Mouse (Mus musculus) testis, adult 2 months (tissue): ENCODE data around the gene Palm3. TPM values are rescaled to one million over a fixed set of nuclear protein-coding genes. Genes with fewer than 3 reads are reported as not detected.
"Not testable (repeated sequence)": the region's sequence is repeated elsewhere in the genome, so short reads cannot be mapped to it uniquely, and the experiment has no call there.

Source experiments
- H3K27ac ChIP-seq: fragments of 200-500 bp; 2 replicates; pipeline ENCODE4 v1.5.1; 2012; ENCODE audit warnings: low read depth, low read length; ENCODE audit not compliant: control insufficient read depth, insufficient read depth
- H3K27me3 ChIP-seq: fragments of 200-500 bp; 2 replicates; pipeline ENCODE4 v1.6.1; 2012; ENCODE audit warnings: mild to moderate bottlenecking, low read length, moderate library complexity; ENCODE audit not compliant: control insufficient read depth, insufficient read depth
- H3K36me3 ChIP-seq: fragments of 200-500 bp; 2 replicates; pipeline ENCODE4 v1.6.1; 2012; ENCODE audit warnings: mild to moderate bottlenecking, low read length; ENCODE audit not compliant: control insufficient read depth, insufficient read depth
- H3K4me1 ChIP-seq: fragments of 200-500 bp; 2 replicates; pipeline ENCODE4 v1.6.1; 2012; ENCODE audit warnings: low read length; ENCODE audit not compliant: control insufficient read depth, insufficient read depth
- H3K4me3 ChIP-seq: fragments of 200-500 bp; 2 replicates; pipeline ENCODE4 v1.5.1; 2012; ENCODE audit warnings: low read depth, mild to moderate bottlenecking, low read length, moderate library complexity, mixed read lengths; ENCODE audit not compliant: control insufficient read depth
- CTCF ChIP-seq: fragments of 200-500 bp; IDR thresholded peaks from 2 replicates; pipeline ENCODE4 v1.5.1; 2012; ENCODE audit warnings: low read depth, mild to moderate bottlenecking, inconsistent platforms, low read length, moderate library complexity; ENCODE audit not compliant: control insufficient read depth, insufficient read depth, insufficient replicate concordance
- POLR2A ChIP-seq: fragments of 200-500 bp; IDR thresholded peaks from 2 replicates; pipeline ENCODE4 v1.6.1; 2012; ENCODE audit warnings: low read depth, mild to moderate bottlenecking, inconsistent platforms, low read length, moderate library complexity; ENCODE audit not compliant: control insufficient read depth
- polyA plus RNA-seq: library from polyadenylated mRNA; depleted of rRNA; stranded (reverse); fragments of >200 nt; gene quantifications from 2 replicates; pipeline ENCODE4 v1.2.3, GENCODE M21; 2012

Palm3 gene
- polyA plus RNA-seq, 1 experiment, result 1.9 TPM

DNA sequence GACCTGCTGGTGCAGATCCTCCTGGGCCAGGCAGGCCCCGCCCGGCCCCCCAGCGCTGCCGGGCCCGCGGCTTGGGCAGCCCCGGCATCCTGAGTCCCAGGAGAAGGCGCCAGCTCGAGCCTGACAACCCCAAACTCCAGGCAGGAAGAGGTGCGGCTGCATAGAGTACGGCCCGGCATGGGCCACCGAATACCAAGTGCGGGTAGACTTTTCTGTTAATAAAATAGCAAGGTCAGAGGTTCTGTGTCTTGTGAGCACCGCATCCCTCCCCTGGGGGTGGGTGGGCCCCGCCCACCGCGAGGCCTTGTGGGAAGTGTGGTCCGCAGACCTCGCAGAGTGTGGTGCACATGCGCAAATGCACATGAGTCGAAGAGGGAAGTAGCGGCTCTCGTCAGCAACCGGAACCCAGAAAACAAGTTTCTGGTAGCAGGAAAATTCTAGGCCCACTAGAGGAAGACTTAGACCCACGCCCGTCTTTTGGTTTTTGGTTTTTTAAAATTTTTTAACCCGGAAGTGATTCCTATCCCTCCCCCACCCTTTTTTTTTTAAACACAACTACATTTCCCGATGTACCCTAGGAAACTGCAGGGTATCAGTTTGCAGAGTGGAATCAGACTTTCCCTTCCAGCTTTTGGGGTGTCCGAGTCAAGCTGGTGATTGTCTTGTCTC, 16.6 kb upstream of the Palm3 start:
- peak overlapping the region; percentile 90 for H3K27ac ChIP-seq
- no peak for TF ChIP-seq CTCF
- peak; percentile 55; the same call in 1 of the 2 replicates for TF ChIP-seq POLR2A
- peak overlapping the region; percentile 91 for H3K4me3 ChIP-seq
- H3K36me3 ChIP-seq, result no peaks in the 10 kb centered on the region
- H3K4me1 ChIP-seq, result peaks cover 33% of the 10 kb centered on the region
- no peaks in the 10 kb centered on the region for H3K27me3 ChIP-seq

DNA sequence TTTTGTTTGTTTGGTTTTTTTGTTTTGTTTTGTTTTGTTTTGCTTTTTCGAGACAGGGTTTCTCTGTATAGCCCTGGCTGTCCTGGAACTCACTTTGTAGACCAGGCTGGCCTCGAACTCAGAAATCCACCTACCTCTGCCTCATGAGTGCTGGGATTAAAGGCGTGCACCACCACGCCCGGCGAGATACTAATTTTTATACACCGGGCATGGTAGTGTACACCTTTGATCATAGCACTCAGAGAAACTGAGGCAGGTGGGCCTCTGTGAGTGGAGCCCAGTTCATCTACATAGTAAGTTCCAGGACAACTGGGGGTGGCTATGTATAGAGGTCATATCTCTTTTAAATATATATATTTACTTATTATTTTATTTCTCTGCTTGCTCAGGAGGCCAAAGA, 15.8 kb upstream of the Palm3 start:
- not testable (repeated sequence) for H3K36me3 ChIP-seq, H3K4me3 ChIP-seq, H3K27ac ChIP-seq, H3K27me3 ChIP-seq
- H3K4me1 ChIP-seq, result peaks cover 35% of the 10 kb centered on the region

DNA sequence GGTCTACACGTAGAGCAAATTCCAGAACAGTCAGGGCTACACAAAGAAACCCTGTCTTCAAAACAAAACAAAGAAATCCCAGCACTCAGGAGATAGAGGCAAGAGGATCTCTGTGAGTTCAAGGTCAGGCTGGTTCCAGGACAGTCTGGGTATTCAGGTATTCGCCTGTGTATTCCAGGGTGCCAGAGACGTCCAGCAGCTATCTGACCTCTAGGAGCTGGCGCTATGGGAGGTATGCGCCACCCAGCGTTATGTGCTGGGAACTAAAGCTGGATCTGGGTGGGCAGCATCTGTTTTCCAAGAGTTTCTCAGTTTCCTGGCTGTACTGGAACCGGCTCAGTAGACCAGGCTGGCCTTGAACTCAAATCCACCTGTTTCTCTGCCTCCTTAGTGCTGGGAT, 12.9 kb upstream of the Palm3 start:
- TF ChIP-seq POLR2A, result no peak
- TF ChIP-seq CTCF, result peak; percentile 28; the same call in 1 of the 2 replicates
- Histone ChIP-seq H3K36me3 (no peaks in the 10 kb centered on the region), H3K27me3 (no peaks in the 10 kb centered on the region), H3K4me1 (peaks cover 37% of the 10 kb centered on the region), H3K27ac (no peak overlapping the region), H3K4me3 (no peak overlapping the region)

DNA sequence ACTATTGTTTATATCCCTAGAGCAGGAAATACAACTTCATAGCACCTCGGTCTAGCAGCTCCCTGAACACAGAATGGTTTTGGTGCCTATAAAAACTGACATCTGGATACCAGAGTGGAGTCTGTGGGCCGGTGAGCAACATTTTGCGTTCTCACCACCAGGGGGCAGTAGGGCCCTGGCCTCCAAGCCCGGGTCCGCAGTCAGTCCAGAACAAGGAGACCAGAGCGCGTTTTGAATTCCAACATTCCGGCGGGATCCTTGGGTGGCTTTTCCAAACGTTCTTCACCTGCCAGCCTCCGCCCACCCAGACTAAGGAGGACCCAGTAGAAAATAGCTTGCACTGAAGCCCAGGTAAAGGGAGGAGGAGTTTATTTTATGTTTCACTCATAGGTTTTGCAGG, 11.4 kb upstream of the Palm3 start:
- H3K27ac ChIP-seq, result no peak overlapping the region
- no peak overlapping the region for H3K4me3 ChIP-seq
- H3K36me3 ChIP-seq, result no peaks in the 10 kb centered on the region
- TF ChIP-seq POLR2A (no peak), CTCF (peak; percentile 92)
- no peaks in the 10 kb centered on the region for H3K27me3 ChIP-seq
- peaks cover 29% of the 10 kb centered on the region for H3K4me1 ChIP-seq

- Histone ChIP-seq H3K27ac (no peak overlapping the region), H3K27me3 (no peaks in the 10 kb centered on the region)
- peak; percentile 51; the same call in 1 of the 2 replicates for TF ChIP-seq CTCF
- no peak for TF ChIP-seq POLR2A
Measured at GRCm38 (mm10) chr8:84010625-84011611, 10.4 kb upstream of the Palm3 start.

DNA sequence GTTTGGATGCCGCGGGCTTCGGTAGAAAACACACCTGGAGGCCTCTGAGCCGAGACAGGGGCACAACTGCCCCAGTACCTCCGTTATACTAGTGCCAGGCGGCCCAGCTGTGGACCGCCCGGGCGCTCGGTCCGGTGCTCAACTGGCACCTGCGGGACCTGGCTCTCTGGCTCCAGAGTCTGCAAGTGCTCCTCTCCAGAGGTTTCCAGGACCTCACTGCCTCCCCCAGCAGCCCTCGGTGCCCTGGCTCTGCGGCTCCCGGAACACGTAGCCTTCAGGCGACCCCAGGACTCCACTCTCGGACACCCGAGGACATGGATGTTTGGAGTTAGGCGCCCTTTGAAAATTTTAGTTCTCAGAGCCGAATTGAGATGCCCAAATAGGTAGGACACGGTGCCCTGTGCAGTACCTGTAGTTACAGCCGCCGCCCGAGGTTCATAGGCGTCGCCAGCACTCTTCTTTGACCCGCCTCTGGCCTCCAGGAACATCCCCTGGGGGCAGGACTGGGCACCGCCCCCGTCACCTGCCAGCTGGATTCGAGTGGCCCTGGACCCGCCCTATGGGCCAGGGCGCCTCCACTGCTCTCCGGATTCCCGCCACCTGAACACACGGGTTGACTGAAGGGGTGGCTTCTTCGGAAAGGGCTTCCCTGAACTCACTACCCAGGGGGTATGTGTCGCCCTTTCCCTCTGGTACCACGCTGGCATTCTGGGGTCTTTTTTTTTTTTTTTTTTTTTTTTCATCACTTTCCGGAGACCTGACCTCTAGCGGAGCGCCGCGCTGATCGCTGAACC, 9.4 kb upstream of the Palm3 start, which contains the start of gene 2210011C24Rik:
TSS of gene 2210011C24Rik (minus strand) at position 467 of the 794 bp plus-strand sequence.
- no peak within 1 kb of the TSS for H3K27ac ChIP-seq
- no peaks in the 10 kb centered on the region for H3K27me3 ChIP-seq

More at GRCm38 (mm10) chr8:84010625-84011611, 10.4 kb upstream of the Palm3 start:
- no peaks in the 10 kb centered on the region for H3K36me3 ChIP-seq
- peaks cover 25% of the 10 kb centered on the region for H3K4me1 ChIP-seq
- peak overlapping the region; percentile 73 for H3K4me3 ChIP-seq

More for the DNA sequence above, 9.4 kb upstream of the Palm3 start, which contains the start of gene 2210011C24Rik:
- peak within 1 kb of the TSS; percentile 73 for H3K4me3 ChIP-seq
- no peaks in the 10 kb centered on the region for H3K36me3 ChIP-seq
- H3K4me1 ChIP-seq, result peaks cover 25% of the 10 kb centered on the region
- TF ChIP-seq POLR2A (no peak), CTCF (no peak)
